In genomic region chr5:66532827-66533226, GRCm38 (mm10) we compare ENCODE assay signal across 14 mouse cellular contexts.
DNase-seq lines count a peak whose midpoint lies in the region; ATAC-seq and TF ChIP-seq lines count a peak whose summit lies in the region.
"Had no signal": no experiment of that assay in that cellular context is flagged by ENCODE, and none has a peak within 500 bp of the region (broad histone marks: within the 10 kb centered on the region; RNA-seq: fewer than 3 reads in every experiment).

No protein-coding gene starts in this region.

- H3K9ac ChIP-seq in limb, embryonic 14.5 days (ENCODE audit: low read depth, low read length, severe bottlenecking) = 0 out of 2 replicates have a peak overlapping the region, but pooled peaks have one; percentile 13
- no peak overlapping the region for H3K9ac ChIP-seq in midbrain, embryonic 13.5 days (replicated peaks)
- H3K9ac ChIP-seq: forebrain, embryonic 13.5 days; neural tube, embryonic 12.5 days had no signal

- no peak for TF ChIP-seq CTCF in cerebellum, adult 2 months (IDR thresholded peaks at IDR 0.05; ENCODE audit: borderline replicate concordance, insufficient read depth, low read depth, low read length)

- H3K27me3 ChIP-seq in cerebellum, adult 2 months (ENCODE audit: control insufficient read depth, insufficient read depth, low read length) = no peaks in the 10 kb centered on the region
- H3K27me3 ChIP-seq in limb, embryonic 14.5 days (ENCODE audit: control insufficient read depth, insufficient read depth, low read length) = no peaks in the 10 kb centered on the region
- no peaks in the 10 kb centered on the region for H3K27me3 ChIP-seq in midbrain, embryonic 13.5 days
- H3K27me3 ChIP-seq: forebrain, embryonic 13.5 days; neural tube, embryonic 12.5 days had no signal

- no peak overlapping the region for H3K4me2 ChIP-seq in limb, embryonic 14.5 days (replicated peaks; ENCODE audit: low read depth, low read length, severe bottlenecking)
- no peak overlapping the region for H3K4me2 ChIP-seq in midbrain, embryonic 13.5 days (replicated peaks)
- H3K4me2 ChIP-seq: forebrain, embryonic 13.5 days; neural tube, embryonic 12.5 days had no signal

- no peak overlapping the region for H3K4me3 ChIP-seq in cerebellum, adult 2 months (replicated peaks; ENCODE audit: insufficient read depth, low read depth, low read length)
- no peak overlapping the region for H3K4me3 ChIP-seq in limb, embryonic 14.5 days (replicated peaks; ENCODE audit: low read length)
- H3K4me3 ChIP-seq in midbrain, embryonic 13.5 days (replicated peaks) = no peak overlapping the region
- H3K4me3 ChIP-seq: forebrain, embryonic 13.5 days; neural tube, embryonic 12.5 days had no signal

- H3K27ac ChIP-seq in cerebellum, adult 2 months (ENCODE audit: insufficient read depth, low read length) = no peak overlapping the region
- H3K27ac ChIP-seq in limb, embryonic 14.5 days (replicated peaks; ENCODE audit: low read depth, low read length) = no peak overlapping the region; the same call in 1 of the 2 replicates
- no peak overlapping the region for H3K27ac ChIP-seq in midbrain, embryonic 13.5 days
- H3K27ac ChIP-seq: forebrain, embryonic 13.5 days; macrophage; neural tube, embryonic 12.5 days had no signal

- no peak for TF ChIP-seq POLR2A in cerebellum, adult 2 months (IDR thresholded peaks at IDR 0.05; ENCODE audit: borderline replicate concordance, insufficient read depth, low read length)
- TF ChIP-seq POLR2A in limb, embryonic 14.5 days (IDR thresholded peaks at IDR 0.05; ENCODE audit: borderline replicate concordance, extremely low read depth, insufficient read depth, insufficient read length) = no peak

- WGBS in cerebellum, adult 2 months = 7% methylated on average over 6 of the region's 6 CpGs
- WGBS in limb, embryonic 14.5 days = 63% methylated on average over 6 of the region's 6 CpGs
- 84% methylated on average over 6 of the region's 6 CpGs for WGBS in midbrain, embryonic 13.5 days

- DNase-seq in kidney, adult 11 months = peak; percentile 48
- no peak for DNase-seq in kidney, adult 18-20 months
- DNase-seq in adrenal gland, adult 2 months = peak; percentile 84
- peak; percentile 68 to 82 for DNase-seq in cerebellum, adult 2 months
- no peak for DNase-seq in limb, embryonic 14.5 days (ENCODE audit: low spot score)
- no peak for DNase-seq in layer of hippocampus, adult 11-12 months (ENCODE audit: low spot score)
- DNase-seq in retina, postnatal 1 day = no peak
- DNase-seq: heart, postnatal 14 days; layer of hippocampus, adult 9-11 months; spleen, adult 18-20 months had no signal

- H3K9me3 ChIP-seq in limb, embryonic 14.5 days (ENCODE audit: control insufficient read depth, low read length) = no peaks in the 10 kb centered on the region
- H3K9me3 ChIP-seq in midbrain, embryonic 13.5 days = no peaks in the 10 kb centered on the region
- H3K9me3 ChIP-seq: forebrain, embryonic 13.5 days; neural tube, embryonic 12.5 days had no signal

- no peaks in the 10 kb centered on the region for H3K36me3 ChIP-seq in limb, embryonic 14.5 days (ENCODE audit: control insufficient read depth, insufficient read depth, low read length)
- no peaks in the 10 kb centered on the region for H3K36me3 ChIP-seq in midbrain, embryonic 13.5 days
- H3K36me3 ChIP-seq: neural tube, embryonic 12.5 days had no signal

- ATAC-seq in limb, embryonic 14.5 days (ENCODE audit: low FRiP score, low read depth) = no peak
- no peak for ATAC-seq in midbrain, embryonic 13.5 days
- ATAC-seq: forebrain, embryonic 13.5 days had no signal

- peaks cover 7% of the 10 kb centered on the region for H3K4me1 ChIP-seq in cerebellum, adult 2 months (ENCODE audit: control insufficient read depth, insufficient read depth, low read length)
- peaks cover 55% of the 10 kb centered on the region for H3K4me1 ChIP-seq in limb, embryonic 14.5 days (ENCODE audit: control insufficient read depth, insufficient read depth, low read length)
- H3K4me1 ChIP-seq in midbrain, embryonic 13.5 days (replicated peaks) = peaks cover 39% of the 10 kb centered on the region

Comparison
In these comparisons a context has a peak if more than half of its experiments do, and no peak if none do; other contexts are left out.
1. DNase-seq: peak in kidney, adult 11 months (single experiment), adrenal gland, adult 2 months (single experiment) and cerebellum, adult 2 months (2 of 2); none in kidney, adult 18-20 months (single experiment), limb, embryonic 14.5 days (single experiment), layer of hippocampus, adult 11-12 months (single experiment) and retina, postnatal 1 day (single experiment).